ENCODE assay signal across 15 mouse cellular contexts in the genomic region with DNA sequence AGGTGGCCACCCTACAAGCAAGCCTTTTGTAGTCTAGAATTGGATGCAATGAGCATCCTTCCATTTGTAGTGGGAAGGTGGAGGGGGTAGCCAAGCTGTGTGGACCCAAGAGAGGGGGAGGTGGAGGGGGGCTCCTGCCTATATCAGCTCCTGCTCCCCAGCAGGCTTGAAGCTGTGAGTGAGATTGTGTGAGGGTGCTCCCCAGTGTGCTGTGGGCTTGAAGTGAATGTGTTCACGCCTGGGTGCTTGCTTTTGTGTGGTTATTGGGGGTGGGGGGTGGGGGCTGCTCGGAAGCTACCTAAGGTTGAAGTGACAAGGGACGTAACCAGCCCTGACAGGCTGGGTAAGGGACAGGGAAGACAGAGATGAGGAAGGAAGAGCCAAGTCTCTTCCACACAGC. TPM values are rescaled to one million over a fixed set of nuclear protein-coding genes. Genes with fewer than 3 reads are reported as not detected.
DNase-seq lines count a peak whose midpoint lies in the region; ATAC-seq and TF ChIP-seq lines count a peak whose summit lies in the region.
"Had no signal": no experiment of that assay in that cellular context is flagged by ENCODE, and none has a peak within 500 bp of the region (broad histone marks: within the 10 kb centered on the region; RNA-seq: fewer than 3 reads in every experiment).

No protein-coding gene starts in this region.

- H3K4me1 ChIP-seq in heart, embryonic 16.5 days (ENCODE audit: control insufficient read depth, insufficient read depth, low read length) = peaks cover 25% of the 10 kb centered on the region
- H3K4me1 ChIP-seq in thymus, adult 2 months (replicated peaks; ENCODE audit: control insufficient read depth, insufficient read depth, low read length) = peaks cover 79% of the 10 kb centered on the region
- peaks cover 31% of the 10 kb centered on the region for H3K4me1 ChIP-seq in small intestine, adult 2 months (ENCODE audit: control insufficient read depth, insufficient read depth, insufficient read length, low read length)
- H3K4me1 ChIP-seq in kidney, adult 2 months (ENCODE audit: control insufficient read depth, insufficient read depth, low read length) = peaks cover 31% of the 10 kb centered on the region
- peaks cover 19% of the 10 kb centered on the region for H3K4me1 ChIP-seq in kidney, embryonic 14.5 days (ENCODE audit: control insufficient read depth, insufficient read depth, low read length)

- WGBS in heart, embryonic 16.5 days = 69% methylated on average over 3 of the region's 3 CpGs
- 6% methylated on average over 3 of the region's 3 CpGs for WGBS in thymus, adult 2 months
- 78% methylated on average over 3 of the region's 3 CpGs for WGBS in small intestine, adult 2 months
- 89% methylated on average over 3 of the region's 3 CpGs for WGBS in kidney, adult 2 months
- WGBS in kidney, embryonic 14.5 days = 48% methylated on average over 3 of the region's 3 CpGs

- H3K4me2 ChIP-seq in heart, embryonic 16.5 days (ENCODE audit: low read depth, low read length) = no peak overlapping the region
- no peak overlapping the region for H3K4me2 ChIP-seq in kidney, embryonic 14.5 days (replicated peaks; ENCODE audit: low read depth, low read length)

- no peaks in the 10 kb centered on the region for H3K36me3 ChIP-seq in heart, embryonic 16.5 days (ENCODE audit: control insufficient read depth, insufficient read depth)
- no peaks in the 10 kb centered on the region for H3K36me3 ChIP-seq in thymus, adult 2 months (ENCODE audit: control insufficient read depth, insufficient read depth, low read length)
- H3K36me3 ChIP-seq in small intestine, adult 2 months (ENCODE audit: control insufficient read depth, insufficient read depth, low read length) = no peaks in the 10 kb centered on the region
- no peaks in the 10 kb centered on the region for H3K36me3 ChIP-seq in kidney, adult 2 months (ENCODE audit: control insufficient read depth, insufficient read depth, low read length)
- no peaks in the 10 kb centered on the region for H3K36me3 ChIP-seq in kidney, embryonic 14.5 days (ENCODE audit: control insufficient read depth, insufficient read depth, low read length)
- H3K36me3 ChIP-seq: forebrain, embryonic 15.5 days; liver, embryonic 13.5 days; midbrain, embryonic 12.5 days had no signal

- no peak for DNase-seq in heart, postnatal 4 days
- no peak for DNase-seq in thymus, adult 2 months
- no peak for DNase-seq in thymus, postnatal 10 days (ENCODE audit: low spot score in 2 of 2)
- no peak for DNase-seq in kidney, adult 2 months
- DNase-seq: cerebellum, postnatal 10 days; gastrocnemius, adult 2 months; heart, adult 11 months; kidney, postnatal 10 days; liver, embryonic 13.5 days had no signal

- H3K4me3 ChIP-seq in heart, embryonic 16.5 days (ENCODE audit: low read length) = no peak overlapping the region
- H3K4me3 ChIP-seq in thymus, adult 2 months (ENCODE audit: control insufficient read depth, insufficient read depth, low read length) = peak overlapping the region; percentile 19
- peak overlapping the region; percentile 26 for H3K4me3 ChIP-seq in small intestine, adult 2 months (ENCODE audit: low read depth, low read length)
- no peak overlapping the region for H3K4me3 ChIP-seq in kidney, adult 2 months (ENCODE audit: insufficient read depth, low read depth, low read length)
- no peak overlapping the region for H3K4me3 ChIP-seq in kidney, embryonic 14.5 days (ENCODE audit: low read length)
- H3K4me3 ChIP-seq: forebrain, embryonic 15.5 days; liver, embryonic 13.5 days; midbrain, embryonic 12.5 days; myocyte had no signal

- no peak for ATAC-seq in heart, embryonic 16.5 days (replicated peaks; ENCODE audit: extremely low read depth, insufficient read depth, low FRiP score)
- ATAC-seq in kidney, embryonic 14.5 days (ENCODE audit: low FRiP score, low TSS enrichment) = no peak
- ATAC-seq: forebrain, embryonic 15.5 days had no signal

- peaks cover 9% of the 10 kb centered on the region for H3K27me3 ChIP-seq in heart, embryonic 16.5 days (ENCODE audit: control insufficient read depth, insufficient read depth, low read length)
- H3K27me3 ChIP-seq in thymus, adult 2 months (ENCODE audit: control insufficient read depth, insufficient read depth, low read length) = no peaks in the 10 kb centered on the region
- H3K27me3 ChIP-seq in small intestine, adult 2 months (ENCODE audit: control insufficient read depth, insufficient read depth, low read length) = no peaks in the 10 kb centered on the region; the same call in 1 of the 2 replicates
- H3K27me3 ChIP-seq in kidney, adult 2 months (replicated peaks; ENCODE audit: control insufficient read depth, insufficient read depth, low read length) = no peaks in the 10 kb centered on the region
- H3K27me3 ChIP-seq in kidney, embryonic 14.5 days (ENCODE audit: control insufficient read depth, insufficient read depth, low read length) = peaks cover 22% of the 10 kb centered on the region

- H3K27ac ChIP-seq in heart, embryonic 16.5 days (ENCODE audit: low read length) = peak overlapping the region; percentile 10; the same call in 1 of the 2 replicates
- H3K27ac ChIP-seq in thymus, adult 2 months (ENCODE audit: control insufficient read depth, insufficient read depth, low read length) = peak overlapping the region; percentile 90
- H3K27ac ChIP-seq in small intestine, adult 2 months (ENCODE audit: insufficient read depth, low read depth, low read length) = peak overlapping the region; percentile 56
- H3K27ac ChIP-seq in kidney, adult 2 months (ENCODE audit: insufficient read depth, low read depth, low read length) = no peak overlapping the region
- H3K27ac ChIP-seq in kidney, embryonic 14.5 days (ENCODE audit: low read depth, low read length) = no peak overlapping the region
- H3K27ac ChIP-seq: forebrain, embryonic 15.5 days; midbrain, embryonic 12.5 days had no signal

- no peak overlapping the region for H3K9ac ChIP-seq in heart, embryonic 16.5 days (ENCODE audit: low read length)
- no peak overlapping the region for H3K9ac ChIP-seq in kidney, embryonic 14.5 days (ENCODE audit: low read depth, low read length)
- H3K9ac ChIP-seq: forebrain, embryonic 15.5 days; liver, embryonic 13.5 days; midbrain, embryonic 12.5 days had no signal

- peak; percentile 58; the same call in 1 of the 2 replicates for TF ChIP-seq POLR2A in thymus, adult 2 months (IDR thresholded peaks at IDR 0.05; ENCODE audit: control insufficient read depth, extremely low read depth, insufficient read depth, low read length, poor library complexity)
- TF ChIP-seq POLR2A in small intestine, adult 2 months (IDR thresholded peaks at IDR 0.05; ENCODE audit: low read depth, low read length) = no peak
- no peak for TF ChIP-seq POLR2A in kidney, adult 2 months (IDR thresholded peaks at IDR 0.05; ENCODE audit: low read depth, low read length)

- no peak for TF ChIP-seq CTCF in thymus, adult 2 months (IDR thresholded peaks at IDR 0.05; ENCODE audit: borderline replicate concordance, control insufficient read depth, extremely low read depth, insufficient read depth, low read length, poor library complexity)
- no peak for TF ChIP-seq CTCF in small intestine, adult 2 months (IDR thresholded peaks at IDR 0.05; ENCODE audit: extremely low read depth, insufficient read length, insufficient replicate concordance, low read depth, low read length)
- TF ChIP-seq CTCF in kidney, adult 2 months (conservative IDR thresholded peaks at IDR 0.05; ENCODE audit: insufficient read depth, insufficient read length, low read depth, low read length) = no peak

- no peaks in the 10 kb centered on the region for H3K9me3 ChIP-seq in heart, embryonic 16.5 days (replicated peaks; ENCODE audit: control insufficient read depth, low read length)
- no peaks in the 10 kb centered on the region for H3K9me3 ChIP-seq in kidney, embryonic 14.5 days (ENCODE audit: control insufficient read depth, low read length)
- H3K9me3 ChIP-seq: forebrain, embryonic 15.5 days; liver, embryonic 13.5 days; midbrain, embryonic 12.5 days had no signal

RNA-seq across cellular contexts. Expression of a gene that starts 1.9 kb away (rescaled TPM):
- polyA plus RNA-seq in heart, embryonic 16.5 days (2015; fragmentation: Nextera tagmentation; extraction: Ambion mirVana) = 0.70 and 1.4 TPM in 2 replicates
- under 1 TPM; 0.33 to 0.43 TPM for total RNA-seq in heart, postnatal 4 days (2021)
- 15.3 and 15.8 TPM in 2 replicates for polyA plus RNA-seq in thymus, adult 2 months (2012; rRNA removed)
- polyA plus RNA-seq in small intestine, adult 2 months (2012; rRNA removed) = 3.5 and 3.8 TPM in 2 replicates
- 1.8 and 2.5 TPM in 2 replicates for polyA plus RNA-seq in kidney, adult 2 months (2012; rRNA removed)
- 0.23 and 0.45 TPM in 2 replicates for polyA plus RNA-seq in kidney, embryonic 14.5 days (2014; fragmentation: Nextera tagmentation; extraction: Ambion mirVana)
- polyA plus RNA-seq: myocyte had no signal

RNA-seq across cellular contexts. Expression of a gene that starts 35.3 kb away (rescaled TPM):
- polyA plus RNA-seq in heart, embryonic 16.5 days (2015; fragmentation: Nextera tagmentation; extraction: Ambion mirVana) = 7.1 and 7.2 TPM in 2 replicates
- 10 to 100 TPM; 41.1 to 48.7 TPM for total RNA-seq in heart, postnatal 4 days (2021)
- polyA plus RNA-seq in thymus, adult 2 months (2012; rRNA removed) = 59.8 and 78.9 TPM in 2 replicates
- 13.8 and 23.7 TPM in 2 replicates for polyA plus RNA-seq in small intestine, adult 2 months (2012; rRNA removed)
- polyA plus RNA-seq in kidney, adult 2 months (2012; rRNA removed) = 22.2 and 23.3 TPM in 2 replicates
- polyA plus RNA-seq in kidney, embryonic 14.5 days (2014; fragmentation: Nextera tagmentation; extraction: Ambion mirVana) = 11.3 and 12.1 TPM in 2 replicates

RNA-seq across cellular contexts. Expression of a gene that starts 53.4 kb away (rescaled TPM):
- 41.5 and 46.2 TPM in 2 replicates for polyA plus RNA-seq in heart, embryonic 16.5 days (2015; fragmentation: Nextera tagmentation; extraction: Ambion mirVana)
- total RNA-seq in heart, postnatal 4 days (2021) = 10 to 100 TPM; 33.5 to 38.1 TPM
- polyA plus RNA-seq in thymus, adult 2 months (2012; rRNA removed) = 15.0 and 15.1 TPM in 2 replicates
- polyA plus RNA-seq in small intestine, adult 2 months (2012; rRNA removed) = 3.4 and 10.7 TPM in 2 replicates
- 15.9 and 16.6 TPM in 2 replicates for polyA plus RNA-seq in kidney, adult 2 months (2012; rRNA removed)
- polyA plus RNA-seq in kidney, embryonic 14.5 days (2014; fragmentation: Nextera tagmentation; extraction: Ambion mirVana) = 27.2 and 43.3 TPM in 2 replicates

Comparison
In these comparisons a context has a peak if more than half of its experiments do, and no peak if none do; other contexts are left out.
1. H3K27ac ChIP-seq: peak in heart, embryonic 16.5 days (single experiment), thymus, adult 2 months (single experiment) and small intestine, adult 2 months (single experiment); none in kidney, adult 2 months (single experiment) and kidney, embryonic 14.5 days (single experiment).
2. H3K4me3 ChIP-seq: peak in thymus, adult 2 months (single experiment) and small intestine, adult 2 months (single experiment); none in heart, embryonic 16.5 days (single experiment), kidney, adult 2 months (single experiment) and kidney, embryonic 14.5 days (single experiment).